Mouse (Mus musculus) erythroblast, adult 5-6 weeks (primary cell): ENCODE results near the gene Gpm6b. TPM values are rescaled to one million over a fixed set of nuclear protein-coding genes. Genes with fewer than 3 reads are reported as not detected.

Experiments used
- total RNA-seq, 2 experiments: library from RNA; stranded (forward) in 1 of 2; stranded (reverse) in 1 of 2; fragments of 150-400 nt in 1 of 2; fragments of 200-764, 138-1000 nt in 1 of 2; gene quantifications; 2 replicates each; pipeline versions ENCODE4 v1.2.3 to v1.2.4; 2015 to 2017; ENCODE audit warnings: low replicate concordance in 2 of 2

The Gpm6b gene
- total RNA-seq, 2 experiments from 2014 or later = 0.09 TPM; not detected in 1

Other genes with a start within 250 kb of the Gpm6b start
- gene Gemin8, start 68.5 kb upstream of the Gpm6b start, total RNA-seq (2015; ENCODE audit: low replicate concordance) = 0.42 and 11.7 TPM in 2 replicates
- 2.2 TPM in 2 replicates for gene Gemin8, start 68.5 kb upstream of the Gpm6b start, total RNA-seq (2017; ENCODE audit: low replicate concordance)
- gene Trappc2, start 201.7 kb downstream of the Gpm6b start, total RNA-seq (2015; ENCODE audit: low replicate concordance) = 5.4 and 30.6 TPM in 2 replicates
- 8.1 and 9.6 TPM in 2 replicates for gene Trappc2, start 201.7 kb downstream of the Gpm6b start, total RNA-seq (2017; ENCODE audit: low replicate concordance)
- gene Ofd1, start 201.8 kb downstream of the Gpm6b start, total RNA-seq (2015; ENCODE audit: low replicate concordance) = 0.77 and 1.5 TPM in 2 replicates
- gene Ofd1, start 201.8 kb downstream of the Gpm6b start, total RNA-seq (2017; ENCODE audit: low replicate concordance) = 4.2 and 5.5 TPM in 2 replicates
- 8.4 and 20.2 TPM in 2 replicates for gene Rab9, start 241.0 kb downstream of the Gpm6b start, total RNA-seq (2015; ENCODE audit: low replicate concordance)
- 12.0 and 21.6 TPM in 2 replicates for gene Rab9, start 241.0 kb downstream of the Gpm6b start, total RNA-seq (2017; ENCODE audit: low replicate concordance)